15 mouse cellular contexts compared by ENCODE assay signal in genomic region chr17:5099238-5099637, GRCm38 (mm10).
DNase-seq lines count a peak whose midpoint lies in the region; ATAC-seq and TF ChIP-seq lines count a peak whose summit lies in the region.
"Had no signal": no experiment of that assay in that cellular context is flagged by ENCODE, and none has a peak within 500 bp of the region (broad histone marks: within the 10 kb centered on the region; RNA-seq: fewer than 3 reads in every experiment).

No protein-coding gene starts in this region.

- no peaks in the 10 kb centered on the region for H3K27me3 ChIP-seq in kidney, embryonic 15.5 days
- H3K27me3 ChIP-seq in kidney, adult 2 months (replicated peaks; ENCODE audit: control insufficient read depth, insufficient read depth, low read length) = no peaks in the 10 kb centered on the region
- H3K27me3 ChIP-seq: hindbrain, embryonic 15.5 days; midbrain, embryonic 13.5 days; neural tube, embryonic 13.5 days had no signal

- no peak overlapping the region for H3K4me2 ChIP-seq in kidney, embryonic 15.5 days
- H3K4me2 ChIP-seq: hindbrain, embryonic 15.5 days; midbrain, embryonic 13.5 days; neural tube, embryonic 13.5 days had no signal

- no peak for TF ChIP-seq CTCF in kidney, adult 2 months (conservative IDR thresholded peaks at IDR 0.05; ENCODE audit: insufficient read depth, insufficient read length, low read depth, low read length)

- H3K4me3 ChIP-seq in kidney, embryonic 15.5 days (replicated peaks) = no peak overlapping the region
- no peak overlapping the region for H3K4me3 ChIP-seq in kidney, adult 2 months (ENCODE audit: insufficient read depth, low read depth, low read length)
- H3K4me3 ChIP-seq: hindbrain, embryonic 15.5 days; limb, embryonic 10.5 days; midbrain, embryonic 13.5 days; neural tube, embryonic 13.5 days had no signal

- TF ChIP-seq POLR2A in kidney, adult 2 months (IDR thresholded peaks at IDR 0.05; ENCODE audit: low read depth, low read length) = no peak

- whole genome bisulfite sequencing in kidney, embryonic 15.5 days = 64% methylated on average over 4 of the region's 4 CpGs
- WGBS in kidney, adult 2 months = 73% methylated on average over 4 of the region's 4 CpGs

- peaks cover 6% of the 10 kb centered on the region; the same call in 1 of the 2 replicates for H3K36me3 ChIP-seq in kidney, embryonic 15.5 days
- no peaks in the 10 kb centered on the region for H3K36me3 ChIP-seq in kidney, adult 2 months (ENCODE audit: control insufficient read depth, insufficient read depth, low read length)
- H3K36me3 ChIP-seq: hindbrain, embryonic 15.5 days had no signal

- 0 out of 2 replicates have a peak overlapping the region, but pooled peaks have one; percentile 16 for H3K27ac ChIP-seq in kidney, embryonic 15.5 days
- no peak overlapping the region for H3K27ac ChIP-seq in kidney, adult 2 months (ENCODE audit: insufficient read depth, low read depth, low read length)
- H3K27ac ChIP-seq: hindbrain, embryonic 15.5 days; limb, embryonic 10.5 days; midbrain, embryonic 13.5 days; neural tube, embryonic 13.5 days had no signal

- no peak overlapping the region for H3K9ac ChIP-seq in kidney, embryonic 15.5 days
- H3K9ac ChIP-seq: hindbrain, embryonic 15.5 days; midbrain, embryonic 13.5 days; neural tube, embryonic 13.5 days had no signal

- peak; percentile 2 for DNase-seq in cerebellum, adult 11-12 months
- DNase-seq in cerebellum, adult 18-20 months = no peak
- no peak for DNase-seq in kidney, adult 2 months
- no peak for DNase-seq in testis, postnatal 10 days (ENCODE audit: low spot score)
- no peak for DNase-seq in kidney, adult 18-20 months
- DNase-seq: adrenal gland, adult 2 months; cerebellum, adult 8-10 months; kidney, postnatal 36 days had no signal

- H3K9me3 ChIP-seq in kidney, embryonic 15.5 days (replicated peaks) = no peaks in the 10 kb centered on the region
- H3K9me3 ChIP-seq: hindbrain, embryonic 15.5 days; limb, embryonic 10.5 days; midbrain, embryonic 13.5 days; neural tube, embryonic 13.5 days had no signal

- peak; percentile 75; the same call in 1 of the 2 replicates for ATAC-seq in kidney, embryonic 15.5 days (replicated peaks; ENCODE audit: low FRiP score)
- ATAC-seq in erythroblast, adult 5-6 weeks (replicated peaks; ENCODE audit: low FRiP score, poor library complexity, severe bottlenecking) = peak; percentile 95
- peak; percentile 39 for ATAC-seq in megakaryocyte, adult 5-6 weeks (ENCODE audit: poor library complexity, severe bottlenecking)
- ATAC-seq: midbrain, embryonic 13.5 days had no signal

- peaks cover 42% of the 10 kb centered on the region for H3K4me1 ChIP-seq in kidney, embryonic 15.5 days
- peaks cover 25% of the 10 kb centered on the region for H3K4me1 ChIP-seq in kidney, adult 2 months (ENCODE audit: control insufficient read depth, insufficient read depth, low read length)

Comparison
In these comparisons a context has a peak if more than half of its experiments do, and no peak if none do; other contexts are left out.
1. ATAC-seq: peak in every context shown above with its lines; median percentile 95 in erythroblast, adult 5-6 weeks; 75 in kidney, embryonic 15.5 days; 39 in megakaryocyte, adult 5-6 weeks.